Mouse (Mus musculus): ENCODE measurements around the gene Tma7. TPM values are rescaled to one million over a fixed set of nuclear protein-coding genes. Genes with fewer than 3 reads are reported as not detected.

The Tma7 gene
- total RNA-seq, 2 experiments from 2014 or later = 385 to 398 TPM

- DNase-seq = no peak
- intact Hi-C loops (cut with DNase I) = no loop called here
Observed at GRCm38 (mm10) chr9:109050674-109050997, 31.8 kb downstream of the Tma7 start.

DNA sequence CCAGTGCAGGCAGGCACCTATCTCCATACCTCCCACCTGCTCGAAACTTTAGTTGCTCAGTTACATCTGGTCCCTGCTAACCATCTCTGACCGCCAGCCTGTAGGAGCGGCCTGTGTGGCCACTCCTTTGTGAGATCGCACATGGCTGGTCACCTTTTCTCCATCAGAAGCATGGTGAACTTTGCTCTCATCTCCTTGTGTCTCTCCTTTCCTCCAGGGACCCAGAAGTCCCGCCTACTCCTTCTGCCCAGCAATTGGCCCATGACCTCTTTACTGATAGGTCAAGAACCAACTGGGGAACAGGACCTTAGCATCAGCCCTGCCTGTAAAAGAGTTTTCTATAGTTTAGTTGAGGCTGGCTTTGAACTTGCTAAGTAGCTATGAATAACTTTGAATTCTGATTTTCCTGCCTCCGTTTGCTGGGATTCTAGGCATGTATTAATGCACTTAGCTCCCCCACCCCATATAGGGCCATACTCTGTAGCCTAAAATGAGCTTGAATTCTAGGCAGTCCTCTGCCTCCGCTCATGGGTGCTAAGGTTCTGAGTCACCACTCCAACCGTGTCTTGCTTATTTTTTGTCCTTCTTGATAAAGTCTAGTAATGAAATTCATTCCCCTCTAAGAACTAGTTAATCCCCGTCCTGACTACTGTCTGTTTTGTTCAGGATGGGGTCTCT is 32.3 kb downstream of the Tma7 start:
- intact Hi-C loops (cut with DNase I) = no loop called here
- DNase-seq = no peak

- DNase-seq = no peak
- intact Hi-C loops (cut with DNase I) = no loop called here
Observed at GRCm38 (mm10) chr9:109049316-109049715, 33.1 kb downstream of the Tma7 start.

GRCm38 (mm10) chr9:109046306-109046705 is 36.1 kb downstream of the Tma7 start:
- peak; percentile 46 for DNase-seq
- intact Hi-C loops (cut with DNase I) = no loop called here

- intact Hi-C loops (cut with DNase I) = no loop called here
- no peak for DNase-seq
Observed at GRCm38 (mm10) chr9:109041351-109041750, 41.0 kb downstream of the Tma7 start.

- intact Hi-C loops (cut with DNase I) = no loop called here
- DNase-seq = no peak
Observed at GRCm38 (mm10) chr9:109040906-109041305, 41.5 kb downstream of the Tma7 start.

DNA sequence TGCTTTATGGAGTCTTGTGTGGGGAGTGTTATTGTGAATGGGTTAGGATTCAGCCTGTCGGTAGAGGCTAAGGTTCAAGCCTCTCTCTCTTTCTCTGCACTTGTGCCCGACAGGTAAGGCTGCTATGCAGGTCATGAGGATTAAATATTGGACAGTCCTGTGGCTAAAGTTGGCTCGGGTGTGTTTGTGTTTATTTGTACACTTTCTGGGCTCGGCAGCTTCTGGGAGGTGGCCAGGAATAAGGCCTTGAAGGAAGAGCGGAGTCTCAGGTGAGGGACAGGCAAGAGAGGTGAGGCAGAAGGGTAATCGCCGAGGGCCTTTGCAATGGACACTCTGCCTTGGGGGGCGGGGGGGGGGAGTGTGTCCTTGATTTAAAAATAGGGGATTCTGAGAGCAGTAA is 42.2 kb downstream of the Tma7 start:
- DNase-seq = no peak
- intact Hi-C loops (cut with DNase I) = no loop called here

GRCm38 (mm10) chr9:109039681-109040080 is 42.7 kb downstream of the Tma7 start:
- intact Hi-C loops (cut with DNase I) = no loop called here
- no peak for DNase-seq

DNA sequence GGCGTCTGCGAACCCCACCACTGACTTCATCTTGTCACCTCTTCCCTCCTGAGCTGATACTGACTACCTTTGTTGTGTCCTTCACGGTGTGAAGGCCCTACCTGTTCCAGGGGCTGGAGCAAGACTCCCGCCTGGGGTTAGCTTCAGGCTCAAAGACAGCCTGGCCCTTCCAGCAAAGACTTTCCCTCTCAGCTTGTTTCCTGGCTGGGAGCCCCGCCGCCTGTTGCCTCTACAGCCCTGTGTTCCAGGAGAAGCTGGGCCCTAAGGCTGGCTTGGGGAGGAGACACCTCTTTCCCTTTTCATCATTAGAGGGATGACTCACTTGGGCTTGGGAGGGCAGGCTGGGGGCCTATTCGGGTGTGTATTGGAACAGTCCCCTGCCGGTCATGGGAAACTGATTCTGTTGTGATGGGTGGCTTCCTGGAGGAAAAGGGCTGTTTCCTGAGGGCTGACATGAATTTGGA is 43.5 kb downstream of the Tma7 start:
- intact Hi-C loops (cut with DNase I) = no loop called here

DNA sequence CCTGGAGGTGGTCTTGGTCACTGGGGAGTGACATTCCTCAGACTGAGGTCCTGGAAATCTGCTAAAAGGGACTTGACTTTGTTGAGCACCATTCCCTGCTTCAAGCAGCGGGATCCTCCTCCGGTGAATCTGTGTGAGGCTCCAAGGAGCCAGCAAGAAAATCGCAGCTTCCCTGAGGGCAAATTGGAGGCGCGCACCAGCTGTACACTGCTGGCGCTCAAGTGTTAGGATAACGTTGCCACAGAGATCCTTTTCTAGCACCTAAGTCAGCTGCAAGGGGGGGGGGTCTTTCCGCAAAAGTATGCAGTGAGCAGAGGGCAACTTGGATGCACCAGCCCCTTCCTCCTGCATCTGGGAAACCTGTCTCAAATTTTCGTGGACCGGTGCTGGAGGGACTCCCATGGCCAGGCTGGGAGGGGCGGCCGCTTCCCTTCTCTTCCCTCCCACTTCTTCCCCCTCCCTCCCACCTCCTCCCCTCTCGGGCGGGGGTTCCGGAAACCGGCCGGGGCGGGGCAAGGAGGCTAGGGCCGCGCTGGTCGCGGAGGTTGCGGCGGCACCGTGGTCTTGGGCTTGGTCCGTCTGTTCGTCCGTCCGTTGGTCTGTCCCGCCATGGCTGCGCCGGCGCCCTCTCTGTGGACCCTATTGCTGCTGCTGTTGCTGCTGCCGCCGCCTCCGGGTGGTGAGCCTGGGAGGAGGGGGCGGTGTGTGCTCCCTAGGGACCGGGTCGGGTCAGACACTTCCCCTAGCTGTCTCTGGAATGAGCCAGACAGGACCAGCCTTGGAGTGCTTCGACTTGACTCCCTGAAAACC is 44.1 kb downstream of the Tma7 start, which contains the start of gene Shisa5:
TSS of gene Shisa5 (plus strand) at position 480 of the 810 bp plus-strand sequence.
- DNase-seq = peak; percentile 62
- intact Hi-C loops (cut with DNase I) = no loop called here

More for the DNA sequence above, 43.5 kb downstream of the Tma7 start:
- peak; percentile 52 for DNase-seq

GRCm38 (mm10) chr9:109032435-109032834 is 50.0 kb downstream of the Tma7 start:
- intact Hi-C loops (cut with DNase I) = no loop called here
- DNase-seq = no peak

GRCm38 (mm10) chr9:109031686-109032085 is 50.7 kb downstream of the Tma7 start:
- intact Hi-C loops (cut with DNase I) = no loop called here

DNA sequence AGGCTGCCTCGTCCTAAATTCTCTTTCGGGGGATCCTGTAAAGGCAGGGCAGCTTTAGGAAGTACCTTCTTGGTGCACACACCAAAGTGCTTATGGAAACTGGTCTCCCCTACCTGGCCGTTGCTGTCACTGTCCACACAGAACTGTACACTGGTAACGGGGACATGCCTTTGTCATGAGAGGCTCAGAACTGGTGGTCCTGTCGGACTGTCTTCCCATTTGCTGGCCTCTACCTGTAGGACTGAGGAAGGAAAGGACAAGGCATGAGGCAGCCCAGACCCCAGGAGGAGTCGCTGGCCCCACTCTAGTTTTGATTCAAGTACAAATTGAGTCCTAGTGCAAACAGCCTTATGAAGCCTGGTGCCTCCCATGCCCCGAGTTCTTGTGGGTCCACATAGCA is 51.4 kb downstream of the Tma7 start:
- no peak for DNase-seq
- intact Hi-C loops (cut with DNase I) = no loop called here

More at GRCm38 (mm10) chr9:109031686-109032085, 50.7 kb downstream of the Tma7 start:
- DNase-seq = no peak

DNA sequence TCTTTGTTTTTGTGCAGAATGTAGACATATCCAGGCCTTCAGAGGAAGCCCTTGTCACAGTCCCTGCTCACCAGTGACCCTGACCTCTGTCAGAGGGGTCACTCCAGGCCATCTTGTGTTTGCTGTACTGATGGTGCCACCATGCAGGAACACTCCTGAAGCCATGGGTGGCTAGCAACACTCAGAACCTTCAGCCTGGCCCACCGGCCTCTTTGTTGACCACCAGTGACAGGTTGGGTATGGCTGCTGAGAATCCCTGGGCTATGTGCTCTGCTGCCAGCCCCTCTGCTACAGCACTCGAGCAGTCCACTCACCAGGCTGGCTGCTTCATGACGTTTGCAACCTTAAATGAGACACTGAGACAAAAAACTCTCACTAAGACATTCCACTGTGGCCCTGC is 52.1 kb downstream of the Tma7 start:
- intact Hi-C loops (cut with DNase I) = no loop called here
- no peak for DNase-seq

GRCm38 (mm10) chr9:109028919-109029318 is 53.5 kb downstream of the Tma7 start:
- no peak for DNase-seq
- intact Hi-C loops (cut with DNase I) = no loop called here

DNA sequence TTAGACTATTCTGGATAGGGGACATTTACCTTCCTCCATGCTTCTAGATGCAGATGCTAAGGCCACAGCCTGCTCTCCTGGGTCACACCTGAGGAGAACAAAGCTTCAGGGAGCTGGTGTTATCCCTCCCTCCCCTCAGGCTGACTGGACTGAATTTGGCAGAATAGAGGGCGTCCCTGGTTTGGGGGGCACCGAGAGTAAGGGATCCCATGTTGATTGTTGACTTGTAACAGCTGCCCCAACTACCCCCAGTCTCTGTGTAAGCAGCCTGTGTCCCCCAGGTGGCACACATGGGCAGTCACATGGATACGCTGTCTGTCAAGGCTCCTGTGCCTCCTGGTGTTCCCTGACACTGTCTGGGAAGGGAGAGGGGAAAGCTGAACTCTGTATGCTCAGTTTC is 54.0 kb downstream of the Tma7 start:
- no peak for DNase-seq
- intact Hi-C loops (cut with DNase I) = no loop called here

DNA sequence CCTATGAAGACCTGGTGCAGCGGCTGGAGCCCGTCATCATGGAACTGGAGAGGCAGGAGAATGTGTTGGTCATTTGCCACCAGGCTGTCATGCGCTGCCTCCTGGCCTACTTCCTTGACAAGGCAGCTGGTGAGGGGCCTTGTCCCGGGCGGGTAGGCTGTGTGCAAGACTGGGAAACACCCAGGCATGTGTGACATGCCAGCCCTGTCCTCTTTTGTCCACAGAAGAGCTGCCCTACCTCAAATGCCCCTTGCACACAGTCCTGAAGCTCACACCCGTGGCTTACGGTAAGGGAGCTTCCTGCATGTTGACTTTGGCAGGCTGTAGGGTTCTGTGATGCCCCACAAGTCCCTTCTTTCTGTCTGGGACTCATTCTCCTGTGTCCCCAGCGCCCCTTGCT is 54.9 kb downstream of the Tma7 start:
- peak; percentile 37 for DNase-seq
- intact Hi-C loops (cut with DNase I) = no loop called here

Other genes starting within 250 kb of the Tma7 start
- 10 to 100 TPM; 22.8 to 27.4 TPM for gene Slc26a6, start 229.3 kb downstream of the Tma7 start, total RNA-seq (2021)
- under 1 TPM in 1 of 2 experiments, not detected in 1; 0.38 TPM for gene Tmem89, start 168.0 kb downstream of the Tma7 start, total RNA-seq (2021)
- 100 to 1,000 TPM; 292 to 300 TPM for gene Uqcrc1, start 146.0 kb downstream of the Tma7 start, total RNA-seq (2021)
- 1 to 10 TPM; 6.2 to 8.1 TPM for gene Col7a1, start 129.0 kb downstream of the Tma7 start, total RNA-seq (2021)
- gene Ucn2, start 96.6 kb downstream of the Tma7 start, total RNA-seq (2021) = under 1 TPM in 1 of 2 experiments, not detected in 1; 0.78 TPM
- gene Pfkfb4, start 90.8 kb downstream of the Tma7 start, total RNA-seq (2021) = 10 to 100 TPM; 25.5 to 25.8 TPM
- 10 to 100 TPM; 48.3 to 54.7 TPM for gene Shisa5, start 44.0 kb downstream of the Tma7 start, total RNA-seq (2021)
- gene Trex1, start 22.9 kb downstream of the Tma7 start, total RNA-seq (2021) = 10 to 100 TPM; 14.8 to 15.1 TPM
- gene Atrip, start 8.5 kb downstream of the Tma7 start, total RNA-seq (2021) = 10 to 100 TPM; 33.4 to 37.4 TPM
- gene Ccdc51, start 94 bp downstream of the Tma7 start, total RNA-seq (2021) = 1 to 10 TPM; 7.9 to 8.4 TPM
- 100 to 1,000 TPM in 1 of 2 experiments, 10 to 100 TPM in 1; 90.0 to 105 TPM for gene Plxnb1, start 12.8 kb upstream of the Tma7 start, total RNA-seq (2021)
- not detected for gene Fbxw21, start 79.5 kb upstream of the Tma7 start, total RNA-seq (2021)
- not detected for gene Fbxw13, start 113.4 kb upstream of the Tma7 start, total RNA-seq (2021)
- not detected for gene Fbxw20, start 152.2 kb upstream of the Tma7 start, total RNA-seq (2021)
- gene Fbxw14, start 205.1 kb upstream of the Tma7 start, total RNA-seq (2021) = not detected

Measured in left cerebral cortex, postnatal 4 days (tissue).